Mouse (Mus musculus) left cerebral cortex, adult 8-10 months (tissue): ENCODE measurements around the gene Gm34653. TPM values are rescaled to one million over a fixed set of nuclear protein-coding genes. Genes with fewer than 3 reads are reported as not detected.
"Not testable (repeated sequence)": the region's sequence is repeated elsewhere in the genome, so short reads cannot be mapped to it uniquely, and the experiment has no call there.

ENCODE experiments used
- DNase-seq, 2 experiments: peaks; one replicate each; pipeline ENCODE4 v3.0.0; 2022; ENCODE audit warnings: low spot score in 2 of 2
- total RNA-seq, 4 experiments: library from RNA; stranded (reverse); gene quantifications; 2 replicates each; pipeline ENCODE4 v1.2.4; 2022

Gene Gm34653
- total RNA-seq, 4 experiments from 2014 or later = not detected

DNA sequence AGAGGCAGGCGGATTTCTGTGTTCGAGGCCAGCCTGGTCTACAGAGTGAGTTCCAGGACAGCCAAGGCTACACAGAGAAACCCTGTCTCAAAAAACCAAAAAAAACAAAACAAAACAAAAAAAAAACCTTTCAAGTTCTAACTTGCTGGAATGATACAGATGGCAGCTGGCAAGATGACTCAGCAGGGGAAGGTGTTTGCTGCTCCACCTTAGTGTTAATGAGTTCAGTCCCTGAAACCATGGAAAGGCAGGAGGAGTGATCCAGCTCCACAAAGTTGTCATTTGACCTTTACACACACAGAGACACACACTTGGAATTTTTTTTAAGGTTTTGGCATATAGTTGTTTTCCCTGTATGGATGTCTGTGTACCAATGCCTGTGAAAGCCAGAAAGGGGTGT, 16.9 kb upstream of the Gm34653 start:
- not testable (repeated sequence) for DNase-seq

DNA sequence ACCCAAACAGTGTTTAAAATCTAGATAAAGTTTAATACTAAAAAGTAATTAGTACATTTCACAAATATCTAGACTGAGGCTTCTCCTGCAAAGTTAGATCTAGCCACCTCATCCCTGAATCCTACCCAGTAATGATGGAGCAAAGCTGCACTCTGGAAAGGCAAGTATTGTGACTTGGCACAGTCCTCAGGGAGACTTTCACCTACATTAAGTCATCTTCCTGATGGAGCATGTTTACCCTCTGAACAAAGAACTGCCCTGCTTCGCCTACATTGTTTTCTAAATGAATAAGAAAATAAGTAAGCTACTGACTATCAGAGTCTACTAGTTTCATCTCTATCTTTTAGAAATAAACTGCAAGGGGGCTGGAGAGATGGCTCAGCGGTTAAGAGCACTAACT, 14.3 kb upstream of the Gm34653 start:
- no peak for DNase-seq

DNA sequence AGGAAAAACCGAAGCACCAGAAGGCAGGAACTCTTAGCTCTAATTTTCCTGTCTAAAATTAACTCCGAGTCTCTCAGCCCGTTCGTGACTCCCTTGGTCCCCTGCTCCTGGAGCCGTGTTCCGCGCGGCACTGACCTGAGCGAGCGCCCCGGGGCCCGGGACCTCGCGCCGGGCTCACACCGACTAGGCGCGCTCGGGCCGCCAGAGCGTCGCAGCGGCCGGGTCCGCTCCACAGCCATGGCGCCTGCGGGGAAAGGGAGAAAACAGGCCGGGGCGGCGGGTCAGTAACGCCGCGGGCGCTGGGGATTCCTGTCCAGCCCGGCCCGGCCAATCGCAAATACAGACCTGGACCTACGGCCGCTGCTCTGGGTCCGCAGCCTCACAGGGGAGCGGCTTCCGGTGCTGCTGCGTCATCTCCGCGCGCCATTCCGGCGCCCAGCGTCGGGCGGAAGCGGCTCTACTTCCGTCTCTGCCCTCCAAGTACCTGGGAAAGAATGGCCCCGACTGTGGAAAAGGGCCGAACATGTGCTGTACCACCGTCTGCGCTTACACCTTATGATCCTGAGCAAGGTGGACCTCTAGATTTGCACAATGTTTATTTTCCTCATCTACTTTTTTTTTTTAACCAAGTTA, 6.9 kb upstream of the Gm34653 start, which contains the start of gene Fbxw2:
TSS of gene Fbxw2 (minus strand) at position 485 of the 633 bp plus-strand sequence.
- DNase-seq = peak; percentile 83 to 86

DNA sequence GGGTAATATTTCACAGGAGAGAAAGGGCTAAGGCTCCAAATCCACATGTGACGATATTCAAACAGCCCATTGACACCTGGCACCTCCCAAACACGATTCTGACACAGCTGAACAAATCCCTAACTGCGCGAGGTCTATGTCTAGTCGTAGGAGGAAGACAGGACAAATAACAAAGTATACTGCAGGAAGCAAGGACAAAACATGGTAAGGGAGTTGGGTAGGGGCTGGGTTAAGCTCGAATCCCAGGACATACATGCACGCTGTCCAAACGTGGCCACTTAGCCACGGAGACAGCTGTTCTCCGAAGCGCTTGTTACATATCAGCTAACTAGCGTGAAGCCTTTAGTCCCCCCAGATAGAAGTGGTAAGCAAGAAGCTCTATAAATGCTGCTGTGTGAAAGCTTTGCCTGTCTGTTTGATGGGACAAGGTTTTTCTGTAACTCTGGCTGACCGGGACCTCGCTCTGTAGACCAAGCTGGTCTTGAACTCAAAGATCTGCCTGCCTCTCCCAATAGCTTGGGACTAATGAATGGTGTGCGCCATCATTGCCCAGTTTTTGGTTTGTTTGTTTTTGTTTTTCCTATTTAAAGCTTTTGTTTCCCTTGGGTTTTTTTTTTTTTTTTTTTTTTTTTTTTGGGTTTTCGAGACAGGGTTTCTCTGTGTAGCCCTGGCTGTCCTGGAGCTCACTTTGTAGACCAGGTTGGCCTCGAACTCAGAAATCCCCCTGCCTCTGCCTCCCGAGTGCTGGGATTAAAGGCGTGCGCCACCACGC, 6.2 kb upstream of the Gm34653 start:
- DNase-seq = no peak

DNA sequence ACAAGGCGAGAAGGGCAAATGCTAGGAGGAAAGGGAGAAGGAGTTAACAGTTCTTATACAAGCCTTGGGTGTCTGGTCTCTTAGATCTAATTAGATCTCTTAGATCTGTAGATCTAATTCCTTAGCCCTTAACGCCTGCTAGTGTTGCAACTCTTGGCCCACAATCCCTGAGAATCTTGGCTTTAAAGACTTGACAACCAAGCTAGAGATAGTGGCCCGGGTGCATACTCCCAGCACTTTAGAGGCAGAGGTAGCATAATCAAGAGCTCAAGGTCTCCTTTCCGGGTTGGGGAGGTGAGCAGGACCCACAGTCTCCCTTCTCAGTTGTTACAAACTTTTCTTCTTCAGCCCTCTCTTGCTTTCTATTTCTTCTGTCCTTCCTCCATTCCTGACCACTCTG, 5.2 kb upstream of the Gm34653 start:
- DNase-seq = no peak

DNA sequence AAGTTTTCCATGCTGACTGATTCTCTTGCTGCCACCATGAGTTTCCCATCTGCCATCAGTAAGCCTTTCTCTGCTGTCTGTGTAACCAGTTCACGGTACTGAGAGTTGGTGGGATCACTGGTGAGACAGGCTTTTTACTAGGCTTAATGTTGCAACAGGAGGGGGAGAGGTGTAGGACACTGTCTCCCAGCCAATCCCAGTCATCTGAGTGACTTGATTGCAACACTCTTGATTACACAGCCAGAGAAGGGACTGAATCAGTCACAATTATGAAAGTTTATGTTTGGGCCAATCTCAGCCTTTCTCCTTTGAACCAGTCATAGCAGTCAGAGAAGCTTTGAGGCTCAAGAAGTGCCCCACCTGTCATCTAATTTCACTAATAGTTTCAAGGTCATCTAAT, 4.8 kb upstream of the Gm34653 start:
- DNase-seq = no peak

DNA sequence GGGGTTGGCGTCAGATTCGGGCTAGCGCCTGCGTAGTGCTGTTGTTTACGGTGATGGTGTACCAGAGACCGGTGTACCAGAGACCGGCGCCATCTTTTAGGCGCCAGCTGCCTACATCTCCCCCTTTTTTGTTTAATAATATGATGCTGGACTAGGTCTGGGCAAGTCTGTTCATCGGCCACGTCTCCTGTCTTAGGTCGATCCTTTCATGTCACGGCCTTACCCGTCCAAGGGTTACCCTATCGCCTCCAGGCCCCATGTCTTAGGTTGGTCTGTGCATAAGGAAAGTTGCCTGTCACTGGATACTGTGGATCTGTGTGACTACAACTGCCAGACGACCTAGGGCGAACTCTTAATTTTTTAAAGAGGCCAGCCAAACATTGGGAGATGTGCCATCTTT, 2.7 kb upstream of the Gm34653 start:
- DNase-seq = not testable (repeated sequence)

DNA sequence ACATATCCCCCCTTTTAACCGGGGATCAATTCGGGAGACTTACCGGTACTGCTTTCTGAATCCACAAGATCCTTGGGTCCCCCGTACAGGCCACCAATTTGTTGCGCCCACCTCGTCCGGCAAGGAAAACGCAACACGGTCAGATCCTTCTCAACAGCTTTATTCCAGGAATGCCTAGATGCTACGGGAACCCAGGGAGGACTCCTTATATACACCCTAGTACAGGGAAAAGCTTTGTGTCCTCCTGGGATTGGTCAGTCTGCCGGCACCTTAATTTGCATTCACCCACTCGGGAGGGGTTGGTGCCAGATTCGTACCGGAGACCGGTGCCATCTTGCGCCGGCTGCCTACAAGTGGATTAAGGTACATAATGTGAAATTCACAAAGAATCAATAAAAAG, 817 bp downstream of the Gm34653 start:
- no peak for DNase-seq

DNA sequence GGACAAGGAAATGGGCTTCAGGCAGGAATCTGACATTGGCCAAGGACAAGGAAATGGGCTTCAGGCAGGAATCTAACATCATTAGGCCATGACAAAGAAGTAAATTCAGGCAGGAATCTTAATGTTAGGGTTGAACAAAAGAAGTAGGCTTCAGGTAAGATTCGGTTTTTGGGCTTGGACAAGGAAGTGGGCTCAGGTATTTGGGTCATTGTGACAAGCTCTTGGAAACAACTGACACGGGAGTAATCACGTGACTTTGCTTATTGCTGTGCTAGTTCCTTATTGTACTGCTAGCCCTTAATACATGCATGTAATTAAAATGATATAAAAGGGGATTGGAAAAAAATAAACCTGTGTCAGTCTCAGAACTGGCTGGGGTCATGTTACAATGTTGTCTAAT, 2.9 kb downstream of the Gm34653 start:
- no peak for DNase-seq

DNA sequence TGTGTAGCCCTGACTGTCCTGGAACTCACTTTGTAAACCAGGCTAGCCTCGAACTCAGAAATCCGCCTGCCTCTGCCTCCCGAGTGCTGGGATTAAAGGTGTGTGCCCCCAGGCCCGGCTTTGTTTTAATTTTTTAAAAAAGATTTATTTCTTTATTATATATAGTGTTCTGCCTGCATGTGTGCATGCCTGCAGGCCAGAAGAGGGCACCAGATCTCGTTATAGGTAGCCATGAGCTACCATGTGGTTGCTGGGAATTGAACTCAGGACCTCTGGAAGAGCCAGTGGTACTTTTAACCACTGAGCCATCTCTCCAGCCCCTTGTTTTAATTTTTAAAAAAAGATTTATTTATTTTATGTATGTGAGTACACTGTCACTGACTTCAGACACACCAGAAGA, 7.3 kb downstream of the Gm34653 start:
- not testable (repeated sequence) for DNase-seq

DNA sequence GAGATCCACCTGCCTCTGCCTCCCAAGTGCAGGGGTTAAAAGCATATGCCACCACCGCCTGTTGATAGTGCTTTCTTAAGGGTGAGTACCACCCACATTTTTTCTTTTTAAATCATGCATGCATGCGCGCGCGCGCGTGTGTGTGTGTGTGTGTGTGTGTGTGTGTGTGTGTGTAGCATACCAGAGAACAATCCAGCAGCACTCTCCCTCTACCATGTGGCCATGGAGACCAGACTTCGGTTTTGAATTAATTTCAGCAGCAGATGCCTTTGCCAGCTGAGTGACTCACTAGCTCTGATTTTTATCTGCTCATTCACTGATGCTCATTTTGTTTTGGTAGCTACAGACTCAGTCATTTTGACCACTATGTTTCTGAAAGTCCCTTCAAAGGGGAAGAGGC, 8.9 kb downstream of the Gm34653 start:
- peak in 1 of 2 experiments; percentile 70 for DNase-seq

DNA sequence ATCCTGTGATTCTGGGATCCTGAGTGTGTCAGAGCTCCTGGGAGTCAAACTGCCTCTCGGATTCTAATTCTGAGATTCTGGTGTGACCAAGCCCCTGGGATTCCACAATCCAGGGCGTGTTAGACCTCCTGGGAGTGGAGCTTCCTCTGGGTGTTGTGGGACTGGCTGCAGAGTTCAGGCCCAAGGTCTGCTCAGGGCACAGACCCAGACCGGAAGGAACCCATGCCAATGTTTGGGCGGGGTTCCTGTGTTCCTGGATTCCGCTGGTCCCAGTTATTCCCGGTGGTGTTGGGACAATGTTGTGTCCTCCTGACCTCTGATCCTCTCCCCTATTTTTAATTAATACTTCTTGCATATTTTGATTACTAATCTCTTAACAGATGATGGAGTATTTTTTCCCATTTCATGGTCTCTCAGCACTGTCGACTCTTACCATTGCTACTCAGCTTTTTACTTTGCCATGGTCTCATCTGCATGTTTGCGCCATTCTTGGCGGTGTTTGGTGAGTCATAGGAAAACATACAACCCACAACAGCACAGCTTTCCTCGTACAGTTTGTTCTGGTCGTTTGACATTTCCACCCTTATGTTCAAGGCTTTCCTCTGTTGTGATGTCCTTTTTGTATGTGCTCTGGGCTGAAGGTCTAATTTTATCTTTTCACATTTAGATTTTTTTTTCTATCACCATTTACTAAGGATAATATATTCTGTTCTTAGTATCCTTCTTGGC, 10.6 kb downstream of the Gm34653 start:
- DNase-seq = no peak

DNA sequence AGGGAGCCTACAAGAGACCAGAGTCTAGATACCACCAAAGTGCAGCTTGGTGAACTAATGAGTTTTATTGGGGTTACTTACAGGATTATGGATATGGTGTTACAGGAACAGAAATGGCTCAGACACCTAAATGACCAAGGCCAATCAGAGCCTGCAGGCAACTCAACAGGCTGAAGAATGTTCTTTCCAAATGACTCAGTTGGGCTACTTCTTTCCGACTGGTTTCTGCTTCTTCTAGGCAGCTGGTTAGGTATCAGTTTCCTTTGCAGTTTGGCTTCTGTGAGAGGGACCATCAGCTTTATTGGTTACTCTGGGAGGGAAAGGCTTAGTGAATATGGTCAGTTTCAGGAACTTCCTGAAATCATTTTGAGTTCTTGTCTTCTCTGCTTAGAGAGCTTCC, 14.9 kb downstream of the Gm34653 start:
- DNase-seq = no peak

DNA sequence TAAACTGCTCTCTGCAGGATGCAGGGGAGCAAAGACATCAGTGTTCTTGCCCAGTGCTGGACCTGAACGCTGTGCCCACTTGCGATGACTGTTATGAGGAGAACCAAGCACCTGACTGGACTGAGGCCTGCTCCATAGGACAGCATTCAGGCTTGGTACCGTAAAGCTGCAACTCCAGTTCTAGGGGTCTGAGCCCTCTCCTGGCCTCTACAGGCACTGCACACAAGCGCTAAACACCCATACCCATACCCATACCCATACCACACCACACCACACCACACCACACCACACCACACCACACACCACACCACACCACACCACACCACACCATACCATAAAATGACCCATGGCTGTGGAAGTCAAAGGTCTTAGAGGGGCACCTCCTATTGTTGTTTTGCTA, 22.5 kb downstream of the Gm34653 start:
- DNase-seq = no peak

DNA sequence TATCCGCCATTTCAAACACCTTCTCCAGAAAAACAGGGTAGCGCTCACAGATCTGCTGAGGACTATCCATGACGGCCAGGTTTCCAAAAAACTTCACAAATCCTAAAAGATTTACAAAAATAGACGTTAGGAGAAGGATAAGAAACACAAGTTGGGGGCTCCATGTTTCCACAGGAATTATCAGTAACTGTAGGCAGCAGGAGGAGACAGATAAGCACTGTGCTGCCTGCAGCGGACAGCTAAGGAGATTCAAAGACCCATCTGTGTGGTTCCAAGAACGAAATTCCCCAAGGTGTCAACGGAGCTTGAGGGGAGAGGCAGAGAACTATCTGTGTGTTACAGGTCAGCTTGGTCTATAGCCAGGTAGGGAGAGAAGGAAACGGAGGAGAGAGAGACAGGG, 24.9 kb downstream of the Gm34653 start:
- DNase-seq = no peak

DNA sequence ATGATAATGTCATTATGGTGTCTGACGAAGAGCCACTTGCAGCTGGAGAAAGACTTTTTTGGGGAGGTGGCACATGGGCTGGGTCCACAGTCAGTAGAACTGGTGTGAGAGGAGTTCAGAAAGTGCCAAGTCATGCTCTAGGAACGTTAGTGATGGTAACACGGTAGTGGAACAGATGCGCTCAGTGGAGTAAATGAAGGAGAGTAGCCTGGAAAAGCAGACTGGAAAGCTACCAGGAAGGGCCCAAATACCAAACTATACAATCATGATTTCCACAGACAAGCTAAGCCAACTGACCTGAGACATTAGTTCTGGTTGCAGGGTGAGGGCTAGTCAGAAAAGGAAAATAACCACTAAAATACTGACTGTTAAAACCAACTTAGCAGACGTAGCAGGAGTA, 36.9 kb downstream of the Gm34653 start:
- DNase-seq = no peak

DNA sequence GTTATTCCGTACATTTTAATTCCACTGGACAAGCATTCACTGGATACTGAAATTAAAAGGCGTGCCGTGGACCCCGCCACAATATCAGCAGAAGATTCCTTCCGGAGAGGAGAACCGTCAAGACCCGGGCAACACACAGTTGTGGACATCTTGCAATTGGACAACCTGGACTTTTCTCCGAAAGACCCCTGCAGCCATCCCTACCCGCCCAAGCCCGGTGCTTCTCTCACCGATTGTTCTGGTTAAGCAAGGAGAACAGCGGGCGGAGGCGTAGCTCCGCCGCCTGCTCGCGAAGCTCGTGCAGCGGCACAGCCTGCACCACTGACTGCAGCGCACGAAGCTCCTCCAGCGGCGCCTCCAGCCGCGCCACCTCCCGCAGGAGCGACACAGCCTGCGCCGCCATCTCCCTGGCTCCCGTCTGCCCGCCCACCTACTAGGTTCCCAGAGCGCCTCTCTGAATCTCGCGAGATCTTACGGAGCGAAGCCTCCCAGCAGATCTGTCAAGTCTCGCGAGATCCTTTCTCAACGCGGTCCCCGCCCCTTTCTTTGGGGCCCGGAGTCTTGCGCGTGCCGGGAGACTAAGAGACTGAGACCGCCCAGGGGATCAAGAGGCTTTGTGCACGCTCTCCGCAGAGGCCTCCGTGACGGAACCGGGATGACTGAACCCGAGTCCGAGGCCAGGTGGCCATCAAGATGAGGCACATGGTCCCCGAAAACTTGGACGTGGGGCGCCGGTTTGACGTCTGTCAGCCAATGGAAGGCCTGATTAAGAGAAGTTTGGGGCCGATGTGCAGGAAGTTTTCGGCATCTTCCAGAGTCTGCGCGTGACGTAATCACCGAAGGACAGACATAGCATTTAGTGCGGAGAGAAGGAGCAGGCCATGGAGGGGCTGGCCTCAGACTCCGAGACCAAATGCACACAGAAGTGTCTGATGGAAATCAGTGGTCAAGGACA, 38.0 kb downstream of the Gm34653 start:
- peak; percentile 88 to 93 for DNase-seq

DNA sequence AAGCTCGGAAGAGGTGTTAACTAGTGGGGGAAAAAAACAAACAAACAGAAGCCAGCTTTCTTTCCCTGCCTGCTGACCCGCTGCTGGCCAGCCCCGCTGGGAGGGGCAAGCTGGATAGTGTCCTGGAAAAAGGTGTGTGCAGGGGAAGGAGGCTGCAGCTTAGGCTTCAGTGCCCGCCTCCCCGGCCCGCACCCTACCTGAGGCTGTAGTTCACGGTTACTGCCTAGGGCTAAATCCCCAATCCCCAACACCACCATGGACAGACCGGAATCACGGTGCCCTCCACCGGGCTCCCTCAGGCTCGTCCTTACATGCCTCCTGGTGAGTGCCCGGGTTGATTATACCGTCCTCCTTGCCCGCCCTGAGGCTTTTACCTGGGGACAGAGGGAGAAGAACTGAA, 41.5 kb downstream of the Gm34653 start, which contains the start of gene Cutal:
TSS of gene Cutal (plus strand) at position 126 of the 400 bp plus-strand sequence.
- no peak for DNase-seq

DNA sequence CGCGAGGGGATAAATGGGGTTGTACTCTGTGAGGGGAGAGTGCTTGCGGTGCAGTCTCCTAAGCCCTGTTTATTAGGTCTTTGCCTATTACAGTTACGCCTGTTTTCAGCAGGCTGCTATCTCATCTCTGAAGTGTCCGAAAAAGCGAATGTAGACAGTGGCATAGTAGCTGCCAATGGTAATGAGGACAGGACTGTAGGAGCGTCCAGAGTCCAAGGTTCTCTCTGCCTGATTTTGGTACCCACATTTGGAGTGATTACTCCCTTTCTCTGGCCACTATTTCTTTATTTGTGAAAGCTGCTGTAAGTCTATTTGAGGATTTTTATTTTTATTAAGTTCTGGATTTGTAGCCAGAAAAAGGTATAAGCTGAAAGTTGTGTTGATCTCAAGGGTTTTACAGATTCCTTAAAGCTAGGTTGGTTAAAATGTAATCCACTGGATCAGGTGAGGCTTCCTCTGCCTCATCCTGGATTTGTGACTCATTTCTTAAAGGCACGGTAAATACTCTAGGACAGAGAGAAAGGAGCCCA, 42.1 kb downstream of the Gm34653 start, which contains the start of gene Psmd5:
TSS of gene Psmd5 (minus strand) at position 153 of the 530 bp plus-strand sequence.
- no peak for DNase-seq

DNA sequence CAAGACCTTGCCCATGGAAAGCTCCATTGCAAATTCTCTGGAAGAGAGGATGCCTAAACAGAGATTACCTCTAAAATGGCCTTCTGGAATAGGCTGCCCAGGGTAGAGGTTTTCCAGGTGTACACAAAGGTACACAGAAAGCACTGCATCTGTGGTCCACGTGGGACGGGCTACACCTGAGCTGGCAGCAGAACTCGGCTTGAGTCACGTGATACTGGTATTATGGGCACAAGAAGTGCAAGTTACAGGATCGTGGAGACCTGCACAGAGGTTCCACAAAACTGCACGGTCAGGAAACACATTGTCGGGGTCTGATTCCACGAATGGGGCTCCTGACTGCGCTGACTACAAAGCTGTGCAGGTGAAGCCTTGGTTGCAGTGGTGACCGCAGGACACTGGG, 47.2 kb downstream of the Gm34653 start:
- DNase-seq = no peak

DNA sequence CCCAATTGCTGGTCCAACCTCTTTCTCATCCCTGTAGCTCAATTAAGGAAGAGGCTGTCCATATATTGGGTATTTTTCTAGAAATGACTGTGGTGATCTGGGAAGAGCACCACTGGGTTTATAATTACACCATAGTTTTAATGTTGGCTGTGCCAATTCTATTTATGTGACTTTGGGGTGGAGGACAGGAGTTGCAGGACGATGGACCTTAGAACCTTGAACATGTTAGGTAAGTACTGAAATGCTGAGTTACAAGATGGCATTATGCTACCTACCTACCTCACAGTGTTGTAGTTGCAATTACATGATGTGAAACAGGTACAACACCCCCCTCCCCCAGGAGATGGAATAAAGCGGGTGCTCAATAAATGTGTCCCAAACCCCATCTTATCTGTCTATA, 50.0 kb downstream of the Gm34653 start:
- DNase-seq = no peak
